Mouse (Mus musculus) frontal cortex, postnatal 14 days (tissue): ENCODE data around the gene Tprkb.
"Not testable (repeated sequence)": the region's sequence is repeated elsewhere in the genome, so short reads cannot be mapped to it uniquely, and the experiment has no call there.

Experiments used
- DNase-seq, 2 experiments: peaks; one replicate each; pipeline ENCODE4 v3.0.0; 2022; ENCODE audit warnings: low spot score in 2 of 2

Gene Tprkb

GRCm38 (mm10) chr6:85973336-85973735 lies 61.7 kb downstream of the Tprkb start:
- no peak for DNase-seq

- no peak for DNase-seq
Observed at GRCm38 (mm10) chr6:85974941-85975617, 63.4 kb downstream of the Tprkb start.

GRCm38 (mm10) chr6:85975761-85976160 lies 64.1 kb downstream of the Tprkb start:
- DNase-seq = no peak

GRCm38 (mm10) chr6:85976242-85976641 lies 64.6 kb downstream of the Tprkb start:
- no peak for DNase-seq

GRCm38 (mm10) chr6:85978736-85979135 lies 67.1 kb downstream of the Tprkb start:
- not testable (repeated sequence) for DNase-seq
